Mouse (Mus musculus): Measurements from ENCODE around the gene Klf12. TPM values are rescaled to one million over a fixed set of nuclear protein-coding genes. Genes with fewer than 3 reads are reported as not detected.

Klf12 gene
- polyA plus RNA-seq, 1 experiment: not detected

GRCm38 (mm10) chr14:100206207-100206606 is 78.3 kb downstream of the Klf12 start:
- no peak overlapping the region for H3K27ac ChIP-seq (ENCODE audit: control insufficient read depth, insufficient read depth, low read depth, low read length, poor library complexity)
- H3K4me3 ChIP-seq (replicated peaks; ENCODE audit: control insufficient read depth, low read depth, low read length): no peak overlapping the region
- 76% methylated on average over 3 of the region's 3 CpGs for WGBS
- no peak for TF ChIP-seq CTCF (IDR thresholded peaks at IDR 0.05; ENCODE audit: control insufficient read depth, insufficient read depth, low read length)
- no peak for TF ChIP-seq POLR2A (IDR thresholded peaks at IDR 0.05; ENCODE audit: borderline replicate concordance, control insufficient read depth, low read depth, low read length)
- H3K4me1 ChIP-seq (ENCODE audit: control insufficient read depth, insufficient read depth, low read length): no peaks in the 10 kb centered on the region

DNA sequence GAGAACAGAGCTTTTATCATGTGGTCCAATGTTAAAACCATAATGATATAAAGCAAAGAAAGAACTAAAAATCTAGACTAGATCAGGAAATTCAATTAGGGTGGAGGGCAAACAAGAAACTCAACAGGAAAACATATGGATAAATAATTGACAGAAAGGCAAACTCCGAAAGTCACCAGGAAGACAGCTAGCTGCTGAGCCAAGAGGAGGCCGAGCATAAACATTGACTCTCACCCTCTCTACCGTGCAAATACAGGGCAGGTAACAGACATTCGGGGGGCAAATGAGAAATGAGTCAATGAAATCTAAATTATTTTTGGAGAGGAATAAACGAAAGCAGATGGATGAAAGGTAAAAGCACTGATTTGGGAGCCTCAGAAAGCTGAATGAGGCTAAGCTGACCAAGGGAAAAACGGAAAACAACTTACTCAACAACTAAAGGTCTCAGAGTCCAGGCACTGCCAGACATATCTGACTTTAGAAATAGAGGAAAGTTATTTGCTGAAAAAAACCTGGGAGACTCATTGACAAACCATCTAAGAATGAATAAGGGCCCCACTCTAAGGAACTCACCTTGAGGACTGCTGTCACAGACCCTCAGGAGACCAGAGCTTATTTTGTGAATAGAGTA is 84.3 kb downstream of the Klf12 start:
- TF ChIP-seq POLR2A (IDR thresholded peaks at IDR 0.05; ENCODE audit: borderline replicate concordance, control insufficient read depth, low read depth, low read length) (no peak), CTCF (IDR thresholded peaks at IDR 0.05; ENCODE audit: control insufficient read depth, insufficient read depth, low read length) (no peak)
- WGBS: 84% methylated on average over 6 of the region's 6 CpGs
- Histone ChIP-seq H3K4me3 (replicated peaks; ENCODE audit: control insufficient read depth, low read depth, low read length) (no peak overlapping the region), H3K4me1 (ENCODE audit: control insufficient read depth, insufficient read depth, low read length) (no peaks in the 10 kb centered on the region), H3K27ac (ENCODE audit: control insufficient read depth, insufficient read depth, low read depth, low read length, poor library complexity) (no peak overlapping the region)

- Histone ChIP-seq H3K4me3 (replicated peaks; ENCODE audit: control insufficient read depth, low read depth, low read length) (no peak overlapping the region), H3K4me1 (ENCODE audit: control insufficient read depth, insufficient read depth, low read length) (no peaks in the 10 kb centered on the region), H3K27ac (ENCODE audit: control insufficient read depth, insufficient read depth, low read depth, low read length, poor library complexity) (no peak overlapping the region)
- TF ChIP-seq POLR2A (IDR thresholded peaks at IDR 0.05; ENCODE audit: borderline replicate concordance, control insufficient read depth, low read depth, low read length) (no peak), CTCF (IDR thresholded peaks at IDR 0.05; ENCODE audit: control insufficient read depth, insufficient read depth, low read length) (no peak)
- WGBS: 87% methylated on average over 4 of the region's 4 CpGs
Observed at GRCm38 (mm10) chr14:100198636-100199035, 85.8 kb downstream of the Klf12 start.

- H3K4me3 ChIP-seq (replicated peaks; ENCODE audit: control insufficient read depth, low read depth, low read length): no peak overlapping the region
- TF ChIP-seq POLR2A (IDR thresholded peaks at IDR 0.05; ENCODE audit: borderline replicate concordance, control insufficient read depth, low read depth, low read length) (no peak), CTCF (IDR thresholded peaks at IDR 0.05; ENCODE audit: control insufficient read depth, insufficient read depth, low read length) (no peak)
- no peaks in the 10 kb centered on the region for H3K4me1 ChIP-seq (ENCODE audit: control insufficient read depth, insufficient read depth, low read length)
- H3K27ac ChIP-seq (ENCODE audit: control insufficient read depth, insufficient read depth, low read depth, low read length, poor library complexity): no peak overlapping the region
- WGBS: 81% methylated on average over 8 of the region's 8 CpGs
Observed at GRCm38 (mm10) chr14:100197199-100197598, 87.3 kb downstream of the Klf12 start.

DNA sequence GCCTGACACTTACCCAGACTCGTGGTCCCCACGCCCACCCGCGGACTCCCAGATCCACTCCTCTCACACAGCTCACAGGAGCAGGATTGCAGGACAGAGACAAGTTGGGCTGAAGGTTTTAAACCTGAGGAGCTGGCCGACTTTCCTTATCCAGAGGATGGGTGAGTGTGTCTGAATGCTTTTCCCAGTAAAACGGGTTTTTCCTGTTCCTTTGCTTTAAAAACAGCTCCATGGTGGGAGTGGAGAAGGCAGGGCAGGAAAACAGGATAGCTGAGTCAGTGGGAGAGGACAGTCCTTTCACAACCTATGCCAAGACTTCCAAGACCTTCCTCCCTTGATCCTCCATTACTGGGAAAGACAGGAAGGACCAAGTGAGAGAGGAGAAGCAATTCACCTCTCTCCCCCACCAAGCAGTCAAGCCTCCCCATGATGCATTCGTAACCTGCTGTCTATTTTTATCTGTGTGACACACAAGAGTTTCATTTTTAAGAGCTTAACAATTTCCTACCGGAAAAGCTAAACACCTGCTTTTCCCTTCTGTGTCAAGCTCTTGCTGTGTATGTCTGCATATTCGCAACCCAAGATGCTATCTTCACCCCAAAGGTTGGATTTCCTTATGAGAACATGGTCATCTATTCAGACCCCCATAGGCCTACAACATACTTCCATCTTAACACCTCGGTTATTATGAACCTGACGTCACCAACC is 94.8 kb downstream of the Klf12 start:
- 80% methylated on average over 11 of the region's 11 CpGs for WGBS
- no peak for TF ChIP-seq CTCF (IDR thresholded peaks at IDR 0.05; ENCODE audit: control insufficient read depth, insufficient read depth, low read length)
- TF ChIP-seq POLR2A (IDR thresholded peaks at IDR 0.05; ENCODE audit: borderline replicate concordance, control insufficient read depth, low read depth, low read length): no peak
- Histone ChIP-seq H3K4me1 (ENCODE audit: control insufficient read depth, insufficient read depth, low read length) (no peaks in the 10 kb centered on the region), H3K27ac (ENCODE audit: control insufficient read depth, insufficient read depth, low read depth, low read length, poor library complexity) (no peak overlapping the region), H3K4me3 (replicated peaks; ENCODE audit: control insufficient read depth, low read depth, low read length) (no peak overlapping the region)

- Histone ChIP-seq H3K4me3 (replicated peaks; ENCODE audit: control insufficient read depth, low read depth, low read length) (no peak overlapping the region), H3K4me1 (ENCODE audit: control insufficient read depth, insufficient read depth, low read length) (no peaks in the 10 kb centered on the region), H3K27ac (ENCODE audit: control insufficient read depth, insufficient read depth, low read depth, low read length, poor library complexity) (no peak overlapping the region)
- 78% methylated on average over 3 of the region's 3 CpGs for WGBS
- TF ChIP-seq POLR2A (IDR thresholded peaks at IDR 0.05; ENCODE audit: borderline replicate concordance, control insufficient read depth, low read depth, low read length): no peak
- no peak for TF ChIP-seq CTCF (IDR thresholded peaks at IDR 0.05; ENCODE audit: control insufficient read depth, insufficient read depth, low read length)
Observed at GRCm38 (mm10) chr14:100187372-100187771, 97.1 kb downstream of the Klf12 start.

DNA sequence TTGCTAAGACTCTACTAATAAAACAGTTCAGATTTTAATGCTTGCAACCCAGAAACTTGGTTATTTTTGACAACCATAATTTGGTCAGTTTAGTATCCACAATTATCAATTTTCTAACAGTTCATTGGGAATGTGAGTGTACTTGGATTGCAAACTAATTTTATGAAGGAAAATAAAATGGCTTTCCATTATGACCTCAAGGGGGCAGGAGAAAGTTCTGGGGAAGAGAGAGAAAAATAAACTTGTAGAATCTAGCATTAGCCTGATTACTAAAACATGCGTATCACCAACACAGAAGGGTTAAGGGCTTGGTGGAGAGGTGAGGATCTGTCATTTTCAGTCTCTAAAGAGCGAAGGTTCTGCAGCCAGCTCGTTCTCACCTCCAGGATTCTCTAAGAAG is 106.7 kb downstream of the Klf12 start:
- TF ChIP-seq CTCF (IDR thresholded peaks at IDR 0.05; ENCODE audit: control insufficient read depth, insufficient read depth, low read length): no peak
- no peak for TF ChIP-seq POLR2A (IDR thresholded peaks at IDR 0.05; ENCODE audit: borderline replicate concordance, control insufficient read depth, low read depth, low read length)
- no peaks in the 10 kb centered on the region for H3K4me1 ChIP-seq (ENCODE audit: control insufficient read depth, insufficient read depth, low read length)
- 69% methylated on average over 3 of the region's 3 CpGs for WGBS
- H3K27ac ChIP-seq (ENCODE audit: control insufficient read depth, insufficient read depth, low read depth, low read length, poor library complexity): no peak overlapping the region
- H3K4me3 ChIP-seq (replicated peaks; ENCODE audit: control insufficient read depth, low read depth, low read length): no peak overlapping the region

GRCm38 (mm10) chr14:100165075-100165474 is 119.4 kb downstream of the Klf12 start:
- Histone ChIP-seq H3K27ac (ENCODE audit: control insufficient read depth, insufficient read depth, low read depth, low read length, poor library complexity) (no peak overlapping the region), H3K4me1 (ENCODE audit: control insufficient read depth, insufficient read depth, low read length) (no peaks in the 10 kb centered on the region), H3K4me3 (replicated peaks; ENCODE audit: control insufficient read depth, low read depth, low read length) (no peak overlapping the region)
- TF ChIP-seq CTCF (IDR thresholded peaks at IDR 0.05; ENCODE audit: control insufficient read depth, insufficient read depth, low read length): no peak
- no peak for TF ChIP-seq POLR2A (IDR thresholded peaks at IDR 0.05; ENCODE audit: borderline replicate concordance, control insufficient read depth, low read depth, low read length)
- 80% methylated on average over 2 of the region's 2 CpGs for WGBS
